Mouse (Mus musculus): ENCODE results near the gene Gm20388.

DNA sequence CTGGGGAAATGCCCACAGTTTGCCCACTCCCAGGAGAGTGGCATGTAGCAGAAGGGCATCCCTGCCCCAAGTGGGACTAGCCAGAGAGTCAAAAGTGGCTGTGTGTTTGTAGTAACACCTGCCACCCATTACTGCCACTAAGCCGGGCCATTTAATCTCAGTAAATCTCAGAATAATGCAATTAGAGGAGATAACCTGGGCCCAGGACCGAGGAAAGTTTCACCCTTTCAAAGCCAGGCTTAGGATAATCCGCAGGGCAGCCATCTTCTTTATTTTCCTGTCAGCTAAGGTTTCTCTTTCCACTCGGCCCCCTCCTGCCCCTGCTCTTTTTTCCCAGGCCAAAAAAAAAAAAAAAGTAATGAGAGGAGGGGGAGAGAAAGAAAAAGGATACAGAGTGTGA, 1322.6 kb downstream of the Gm20388 start:
- TF ChIP-seq MAFK (IDR thresholded peaks at IDR 0.05; ENCODE audit: insufficient read depth, low read depth, low read length) (no peak), CHD2 (IDR thresholded peaks at IDR 0.05; ENCODE audit: low read depth, low read length) (no peak), ZC3H11A (IDR thresholded peaks at IDR 0.05; ENCODE audit: borderline replicate concordance, low read depth, low read length) (no peak), ZNF384 (IDR thresholded peaks at IDR 0.05; ENCODE audit: low read depth, low read length) (no peak)
